Mouse (Mus musculus): ENCODE data around the gene Exoc3l4.

The Exoc3l4 gene

GRCm38 (mm10) chr12:111434164-111434744 is 17.4 kb downstream of the Exoc3l4 start:
- DNase-seq (ENCODE audit: low spot score in 2 of 2), result no peak

DNA sequence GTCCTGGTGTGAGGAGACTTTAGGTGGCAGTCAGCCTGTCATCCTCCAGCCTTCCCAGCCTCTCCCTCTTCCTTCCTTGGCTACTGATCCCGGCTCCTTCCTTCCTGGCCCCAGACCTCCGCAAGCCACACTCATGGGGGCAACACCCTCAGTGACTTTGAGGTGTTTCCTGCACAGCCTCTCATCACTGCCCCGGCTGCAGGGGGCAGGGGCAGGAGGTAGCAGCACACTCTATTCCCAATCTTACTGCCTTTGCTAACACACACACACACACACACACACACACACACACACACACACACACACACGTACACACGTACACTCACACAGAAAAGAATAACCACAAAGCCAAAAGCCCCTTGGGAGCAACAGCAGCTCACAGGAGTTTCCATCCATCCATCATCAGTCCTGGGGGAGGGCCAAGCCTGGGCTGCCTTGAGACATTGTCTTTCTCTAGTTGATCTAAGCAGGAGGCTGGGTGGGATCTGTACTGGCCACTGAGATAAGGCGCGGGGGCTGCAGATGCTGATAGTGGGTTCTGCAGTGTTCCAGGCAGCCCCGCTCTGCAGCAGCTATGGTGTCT is 18.0 kb downstream of the Exoc3l4 start:
- DNase-seq (ENCODE audit: low spot score in 2 of 2), result no peak

- DNase-seq (ENCODE audit: low spot score in 2 of 2), result no peak
Observed at GRCm38 (mm10) chr12:111436170-111436569, 19.4 kb downstream of the Exoc3l4 start.

- peak; percentile 39 to 47 for DNase-seq (ENCODE audit: low spot score in 2 of 2)
Observed at GRCm38 (mm10) chr12:111436640-111437039, 19.8 kb downstream of the Exoc3l4 start.

DNA sequence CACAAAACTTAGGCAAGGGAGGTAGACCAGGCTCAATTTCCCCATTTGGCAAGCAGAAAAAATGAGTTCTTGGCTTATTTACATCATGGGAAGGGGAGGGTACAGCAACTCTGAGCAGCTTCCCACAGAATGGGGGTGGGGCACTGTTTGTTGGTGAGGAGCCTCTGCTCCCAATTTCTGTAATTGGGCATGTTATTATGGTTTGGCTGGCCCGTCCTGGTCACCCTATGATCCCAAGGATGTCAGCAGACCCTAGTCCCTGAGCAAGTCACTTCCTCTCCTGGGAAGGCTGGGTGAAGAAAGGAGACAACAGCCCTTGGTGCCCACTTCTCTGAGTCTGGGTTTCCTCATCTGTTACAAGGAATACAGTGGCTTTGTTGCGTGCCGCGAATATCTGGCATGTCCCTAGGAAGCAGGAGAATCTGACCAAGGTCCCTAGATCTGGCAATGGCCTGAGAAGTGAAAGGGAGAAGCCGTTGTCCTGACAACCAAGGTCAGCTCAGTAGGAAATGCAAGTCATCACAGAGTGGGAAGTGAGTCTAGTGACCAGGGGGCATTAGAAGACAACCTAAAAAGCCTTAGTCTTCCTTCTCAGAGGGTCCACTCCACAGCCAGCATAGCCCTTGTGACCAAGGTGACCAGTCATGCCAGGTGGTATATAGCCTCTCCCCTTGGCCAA is 20.5 kb downstream of the Exoc3l4 start:
- peak in 1 of 2 experiments; percentile 45 for DNase-seq (ENCODE audit: low spot score in 2 of 2)

DNA sequence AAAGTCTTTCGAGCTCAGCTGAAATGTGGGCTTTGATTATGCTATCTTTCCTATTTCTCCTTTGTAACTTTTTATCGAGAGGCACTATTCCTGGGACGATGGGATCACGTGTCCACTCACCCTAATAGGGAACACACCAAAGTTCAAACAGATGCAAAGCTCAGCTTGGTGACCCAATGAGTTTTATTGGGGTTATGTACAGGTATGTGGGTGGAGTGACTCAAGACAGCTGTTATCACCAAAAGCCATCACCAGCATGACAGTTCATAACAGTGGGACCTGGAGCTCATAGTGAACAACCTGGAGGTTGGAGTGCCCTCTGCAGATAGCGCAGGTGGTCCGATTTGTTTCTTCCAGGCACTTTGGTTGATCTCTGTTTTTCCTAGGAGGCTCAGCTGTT is 22.0 kb downstream of the Exoc3l4 start:
- no peak for DNase-seq (ENCODE audit: low spot score in 2 of 2)

DNA sequence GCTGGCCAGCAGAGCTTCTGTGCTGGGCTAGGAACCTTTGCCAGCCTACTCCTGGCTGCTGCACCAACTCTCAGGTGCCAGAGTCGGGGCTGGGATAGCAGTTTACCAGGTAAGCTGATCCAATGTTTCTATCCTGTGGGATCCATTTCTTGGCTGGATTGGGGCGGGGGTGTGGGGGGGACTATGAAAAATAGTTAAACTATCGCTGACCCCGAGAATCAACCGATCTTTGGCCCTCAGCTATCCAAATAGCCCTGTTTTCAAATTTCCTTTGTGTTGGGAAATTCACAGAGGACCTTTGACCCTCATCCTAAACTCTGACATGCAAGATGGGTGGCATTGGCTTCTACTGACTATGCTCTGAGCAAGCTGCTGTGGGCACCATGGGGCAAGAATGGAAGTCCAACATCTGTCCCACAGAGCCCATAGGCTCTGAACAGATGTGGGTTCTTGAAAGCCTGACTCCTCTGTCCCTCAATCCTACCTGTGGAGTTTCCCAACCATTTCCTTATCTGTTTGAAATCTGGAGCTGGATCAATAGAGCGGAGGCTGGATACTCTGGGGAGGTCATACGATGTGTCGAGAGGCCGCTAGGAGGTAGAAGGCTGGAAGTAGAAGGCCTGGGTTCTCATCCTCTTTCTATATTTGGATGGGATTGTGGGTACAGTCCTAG is 24.0 kb downstream of the Exoc3l4 start:
- DNase-seq (ENCODE audit: low spot score in 2 of 2), result no peak

GRCm38 (mm10) chr12:111441523-111441922 is 24.7 kb downstream of the Exoc3l4 start:
- no peak for DNase-seq (ENCODE audit: low spot score in 2 of 2)

- DNase-seq (ENCODE audit: low spot score in 2 of 2), result peak; percentile 89 to 90
Observed at GRCm38 (mm10) chr12:111442309-111443010, 25.6 kb downstream of the Exoc3l4 start, which contains the start of gene Tnfaip2. Tnfaip2 (plus strand) TSS chr12:111442469.

DNA sequence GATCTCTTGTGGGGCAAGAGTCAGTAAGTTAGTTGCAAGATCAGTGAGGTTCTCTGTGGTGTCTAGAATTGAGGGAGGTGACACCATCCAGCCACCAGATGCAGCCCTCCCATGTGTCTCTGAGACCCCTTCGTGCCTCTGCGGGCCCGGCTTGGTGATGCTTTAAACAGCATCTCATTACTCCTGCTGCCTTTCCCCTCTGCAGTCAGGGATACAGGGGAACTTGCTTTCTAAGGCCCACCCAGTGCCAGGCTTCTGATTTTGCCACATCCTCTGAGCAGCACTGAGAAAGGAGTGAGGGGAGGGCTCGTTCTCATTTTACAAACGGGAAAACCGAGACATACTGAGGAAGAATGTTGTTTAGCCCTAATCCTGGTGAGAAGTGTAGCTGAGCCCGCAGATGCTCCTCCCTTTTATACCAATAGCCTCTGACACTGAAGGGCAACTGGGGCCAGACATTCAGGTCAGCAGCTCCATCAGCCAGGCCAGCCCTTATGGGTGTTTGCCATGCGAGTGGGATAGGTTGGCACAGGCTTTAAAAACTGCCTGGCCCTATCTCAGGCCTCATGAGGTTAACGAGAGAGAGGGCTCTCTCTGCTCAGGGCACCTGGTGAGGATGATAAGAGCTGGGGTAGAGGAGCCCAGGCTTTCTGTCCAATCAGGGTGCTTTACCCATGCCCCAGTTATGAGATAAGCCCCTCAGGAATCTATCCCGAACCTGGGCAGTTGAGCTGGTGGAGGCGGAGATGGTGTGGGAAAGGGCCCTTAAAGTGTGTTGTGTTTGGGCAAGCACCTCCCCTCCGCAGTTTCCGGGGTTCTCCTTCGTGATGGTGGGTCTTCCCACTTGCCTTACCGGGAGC is 26.4 kb downstream of the Exoc3l4 start:
- DNase-seq (ENCODE audit: low spot score in 2 of 2), result peak; percentile 67 to 71

GRCm38 (mm10) chr12:111443921-111444831 is 27.4 kb downstream of the Exoc3l4 start:
- peak in 1 of 2 experiments; percentile 42 for DNase-seq (ENCODE audit: low spot score in 2 of 2)

DNA sequence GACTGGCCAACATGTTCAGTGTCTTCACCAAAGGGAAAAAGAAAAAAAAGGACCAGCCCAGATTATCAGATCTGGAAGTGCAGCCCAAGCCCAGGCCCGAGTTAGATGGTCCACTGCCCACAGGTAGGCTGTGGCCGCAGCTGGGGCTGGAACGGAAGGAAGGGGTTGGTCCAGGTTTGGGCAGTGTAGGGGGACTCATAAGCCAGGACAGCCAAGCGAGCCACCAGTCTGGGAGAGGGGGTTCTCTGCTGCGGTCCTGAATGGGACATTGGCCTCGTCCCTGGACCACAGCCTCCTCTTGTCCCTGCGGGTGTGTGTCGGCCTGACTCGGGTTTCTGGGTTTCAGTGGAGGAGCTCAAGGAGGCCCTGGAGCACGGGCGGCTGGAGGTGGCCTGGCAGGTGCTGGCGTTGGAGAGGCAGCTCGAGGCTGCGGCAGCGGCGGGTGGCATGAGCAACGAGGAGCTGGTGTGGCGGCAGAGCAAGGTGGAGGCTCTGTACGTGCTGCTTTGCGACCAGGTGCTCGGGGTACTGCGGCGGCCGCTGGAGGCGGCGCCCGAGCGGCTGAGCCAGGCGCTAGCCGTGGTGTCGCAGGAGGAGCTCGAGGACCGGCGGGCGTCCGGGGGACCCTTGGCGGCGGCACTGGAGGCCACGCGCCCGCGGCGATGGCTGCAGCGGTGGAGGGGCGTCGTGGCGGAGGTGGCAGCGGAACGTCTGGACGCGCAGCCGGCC is 28.5 kb downstream of the Exoc3l4 start:
- no peak for DNase-seq (ENCODE audit: low spot score in 2 of 2)

GRCm38 (mm10) chr12:111445890-111446613 is 29.2 kb downstream of the Exoc3l4 start:
- no peak for DNase-seq (ENCODE audit: low spot score in 2 of 2)

DNA sequence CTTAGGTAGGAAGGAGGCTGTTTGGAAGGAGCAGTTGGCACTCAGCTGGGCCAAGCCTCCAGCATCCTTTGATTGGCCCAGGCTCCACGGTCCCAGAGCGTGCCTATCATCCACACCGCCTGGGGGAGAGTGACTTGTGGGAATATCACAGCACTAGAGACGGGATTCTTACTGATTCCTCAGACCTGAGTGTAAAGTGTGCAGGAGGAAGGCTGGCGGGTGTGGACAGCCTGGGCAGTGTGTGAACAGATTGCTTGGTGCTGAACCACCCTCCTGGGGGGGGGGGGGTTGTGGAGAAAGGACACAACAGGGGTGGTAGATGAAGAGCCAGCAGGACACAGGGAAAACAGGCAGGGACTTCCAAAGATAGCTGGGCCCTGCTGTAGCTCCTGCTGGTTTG is 29.9 kb downstream of the Exoc3l4 start:
- DNase-seq (ENCODE audit: low spot score in 2 of 2), result no peak

GRCm38 (mm10) chr12:111447350-111447749 is 30.5 kb downstream of the Exoc3l4 start:
- no peak for DNase-seq (ENCODE audit: low spot score in 2 of 2)

DNA sequence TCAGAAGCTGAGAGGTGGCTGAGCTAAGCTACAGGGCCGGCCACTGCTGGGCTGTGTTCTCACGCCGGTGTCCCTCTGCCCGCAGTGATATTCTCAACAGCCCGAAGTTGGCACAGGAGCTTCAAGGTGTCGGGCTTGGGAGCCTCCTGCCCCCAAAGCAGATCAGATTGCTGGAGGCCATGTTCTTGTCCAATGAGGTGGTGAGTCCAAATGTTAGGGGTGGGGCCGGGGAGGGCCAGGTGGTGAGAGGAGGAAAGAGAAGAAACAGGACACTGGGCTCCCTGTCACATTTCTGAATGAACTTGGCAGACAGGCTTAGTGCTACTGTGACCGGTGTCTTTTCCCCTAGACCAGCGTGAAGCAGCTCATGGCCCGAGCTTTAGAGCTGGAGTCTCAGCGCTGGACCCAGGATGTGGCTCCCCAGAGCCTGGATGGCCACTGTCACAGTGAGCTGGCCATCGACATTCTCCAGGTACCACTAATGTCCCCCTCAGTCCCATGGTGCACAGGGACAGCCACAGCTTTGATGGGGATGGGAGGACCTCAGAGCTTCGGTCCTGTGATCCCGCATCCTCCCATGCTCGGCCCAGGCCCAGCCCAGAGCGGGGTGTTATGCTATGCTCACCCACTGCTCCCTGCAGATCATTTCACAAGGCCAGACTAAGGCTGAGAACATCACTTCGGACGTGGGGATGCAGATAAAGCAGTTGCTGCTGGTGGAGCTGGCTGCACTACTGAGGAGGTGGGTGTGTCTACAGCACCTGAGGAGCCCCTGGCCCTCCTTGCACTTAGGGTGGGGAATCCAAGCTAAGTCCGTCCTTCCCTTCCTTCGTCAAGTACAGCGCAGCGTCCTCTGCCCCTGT is 31.3 kb downstream of the Exoc3l4 start:
- DNase-seq (ENCODE audit: low spot score in 2 of 2), result no peak

DNA sequence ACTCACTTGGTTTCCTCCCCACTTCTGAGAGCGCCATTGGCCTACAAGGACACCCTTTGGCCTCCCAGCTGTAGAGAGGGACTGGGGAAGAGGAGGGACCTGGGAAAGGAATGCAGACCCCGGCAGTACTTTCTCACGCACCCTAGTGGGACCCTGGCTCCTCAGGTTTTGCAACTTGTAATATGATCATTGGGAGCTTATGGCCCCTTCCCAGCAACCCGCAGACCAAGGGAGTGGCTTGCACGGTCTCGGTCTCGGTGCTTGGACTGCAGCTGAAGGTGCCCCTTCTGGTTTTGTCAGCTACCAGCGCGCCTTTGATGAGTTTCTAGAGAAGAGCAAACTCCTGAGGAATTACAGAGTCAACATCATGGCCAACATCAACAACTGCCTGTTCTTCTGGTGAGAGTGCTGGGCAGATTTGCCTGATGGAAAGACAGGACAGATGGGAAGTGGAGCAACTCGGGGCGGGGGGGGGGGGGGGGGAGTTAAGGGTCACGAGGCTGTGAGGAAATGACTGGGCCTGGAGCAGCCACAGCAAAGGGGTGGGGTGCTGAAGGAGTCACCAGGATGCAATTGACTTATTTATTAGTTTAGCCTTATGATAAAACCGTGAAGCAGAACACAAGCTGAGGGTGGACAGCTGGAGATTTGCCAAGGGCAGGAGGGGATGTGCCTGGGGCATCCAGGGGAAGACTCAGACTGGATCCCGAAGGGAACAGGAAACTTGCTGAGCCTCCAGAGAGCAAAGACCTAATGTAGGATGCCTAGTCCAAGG is 32.3 kb downstream of the Exoc3l4 start:
- peak; percentile 61 to 64 for DNase-seq (ENCODE audit: low spot score in 2 of 2)

Data from heart, adult 9 months (tissue).